Mouse (Mus musculus): ENCODE measurements around the gene Hectd4. TPM values are rescaled to one million over a fixed set of nuclear protein-coding genes. Genes with fewer than 3 reads are reported as not detected.

The Hectd4 gene
- total and polyA plus RNA-seq, 3 experiments = 2.1 to 7.8 (median 6.0) TPM

- no peak overlapping the region for H3K4me3 ChIP-seq (replicated peaks in 1 of 3; ENCODE audit: low read depth in 2 of 3, low read length in 2 of 3, poor library complexity in 1 of 3)
- no peak overlapping the region for H3K4me2 ChIP-seq (ENCODE audit: insufficient read depth, low read depth, poor library complexity, severe bottlenecking)
- peaks cover 0 to 3% of the 10 kb centered on the region in 2 experiments; a peak in 1 of 4 replicates for H3K4me1 ChIP-seq (ENCODE audit: control insufficient read depth in 1 of 2, insufficient read depth in 2 of 2)
- dilution Hi-C loops (cut with MboI; ENCODE audit: extremely low pct_ligation_motif_present, extremely low pct_unique_long_range_greater_than_20kb, low sequenced_read_pairs) = no loop called here
- DNase-seq (ENCODE audit: extremely low read depth) = no peak
- H3K27ac ChIP-seq (ENCODE audit: insufficient read depth, low read depth) = no peak overlapping the region
- in situ Hi-C loops (cut with MboI; ENCODE audit: low pct_ligation_motif_present, low pct_unique_long_range_greater_than_20kb, low sequenced_read_pairs) = no loop called here
- no peaks in the 10 kb centered on the region for H3K79me2 ChIP-seq (replicated peaks; ENCODE audit: control insufficient read depth, extremely low read depth, insufficient read depth, poor library complexity, severe bottlenecking)
- H3K36me3 ChIP-seq (replicated peaks in 1 of 2; ENCODE audit: control insufficient read depth in 1 of 2, insufficient read depth in 1 of 2, low read length in 1 of 2) = peaks cover 85 to 98% of the 10 kb centered on the region in 2 experiments
- H3K27me3 ChIP-seq (replicated peaks) = no peaks in the 10 kb centered on the region
- H3K9me3 ChIP-seq (replicated peaks; ENCODE audit: low read length) = no peaks in the 10 kb centered on the region
- TF ChIP-seq UBTF (IDR thresholded peaks at IDR 0.05; ENCODE audit: low read depth, low read length) = no peak
- no peak for TF ChIP-seq CHD2 (IDR thresholded peaks at IDR 0.05; ENCODE audit: low read length)
- TF ChIP-seq EP300 (IDR thresholded peaks at IDR 0.05; ENCODE audit: low read length) = no peak
- no peak for TF ChIP-seq MAX (IDR thresholded peaks at IDR 0.05; ENCODE audit: low read length)
- TF ChIP-seq MAFK (IDR thresholded peaks at IDR 0.05; ENCODE audit: insufficient replicate concordance, low read length) = no peak
- TF ChIP-seq HCFC1 (IDR thresholded peaks at IDR 0.05; ENCODE audit: low read depth, low read length) = no peak
- no peak for TF ChIP-seq CHD1 (IDR thresholded peaks at IDR 0.05; ENCODE audit: low read depth, low read length)
- TF ChIP-seq SMC3 (IDR thresholded peaks at IDR 0.05; ENCODE audit: low read depth, low read length) = no peak
- TF ChIP-seq CTCF (conservative IDR thresholded peaks at IDR 0.05 in 1 of 2, IDR thresholded peaks at IDR 0.05 in 1 of 2; ENCODE audit: low read depth in 2 of 2, low read length in 2 of 2) = no peak
- H3K9ac ChIP-seq (ENCODE audit: insufficient read depth, low read depth) = no peak overlapping the region
Observed at GRCm38 (mm10) chr5:121363441-121363840, 143.4 kb downstream of the Hectd4 start.

GRCm38 (mm10) chr5:121366449-121367225, 146.6 kb downstream of the Hectd4 start:
- dilution Hi-C loops (cut with MboI; ENCODE audit: extremely low pct_ligation_motif_present, extremely low pct_unique_long_range_greater_than_20kb, low sequenced_read_pairs) = no loop called here
- peaks cover 0 to 3% of the 10 kb centered on the region in 2 experiments; a peak in 1 of 4 replicates for H3K4me1 ChIP-seq (ENCODE audit: control insufficient read depth in 1 of 2, insufficient read depth in 2 of 2)
- no peak overlapping the region for H3K27ac ChIP-seq (ENCODE audit: insufficient read depth, low read depth)
- H3K9ac ChIP-seq (ENCODE audit: insufficient read depth, low read depth) = no peak overlapping the region
- no peaks in the 10 kb centered on the region for H3K79me2 ChIP-seq (replicated peaks; ENCODE audit: control insufficient read depth, extremely low read depth, insufficient read depth, poor library complexity, severe bottlenecking)
- H3K4me3 ChIP-seq (replicated peaks in 1 of 3; ENCODE audit: low read depth in 2 of 3, low read length in 2 of 3, poor library complexity in 1 of 3) = no peak overlapping the region
- no peak overlapping the region for H3K4me2 ChIP-seq (ENCODE audit: insufficient read depth, low read depth, poor library complexity, severe bottlenecking)
- no peak for DNase-seq (ENCODE audit: extremely low read depth)
- TF ChIP-seq MAZ (IDR thresholded peaks at IDR 0.05; ENCODE audit: low read depth, low read length) = no peak
- TF ChIP-seq NELFE (IDR thresholded peaks at IDR 0.05; ENCODE audit: low read depth, low read length) = no peak
- TF ChIP-seq KAT2A (IDR thresholded peaks at IDR 0.05; ENCODE audit: insufficient replicate concordance, low read length) = no peak
- no peak for TF ChIP-seq GABPA (IDR thresholded peaks at IDR 0.05; ENCODE audit: insufficient replicate concordance, low read depth, low read length)
- no peak for TF ChIP-seq ZC3H11A (IDR thresholded peaks at IDR 0.05; ENCODE audit: low read depth, low read length)
- no peak for TF ChIP-seq JUND (conservative IDR thresholded peaks at IDR 0.05; ENCODE audit: low read depth, low read length)
- TF ChIP-seq E2F4 (IDR thresholded peaks at IDR 0.05; ENCODE audit: insufficient replicate concordance, low read depth, low read length) = no peak
- TF ChIP-seq SMC3 (IDR thresholded peaks at IDR 0.05; ENCODE audit: low read depth, low read length) = no peak
- TF ChIP-seq JUN (IDR thresholded peaks at IDR 0.05; ENCODE audit: insufficient read depth, low read depth, low read length) = no peak
- H3K9me3 ChIP-seq (replicated peaks; ENCODE audit: low read length) = no peaks in the 10 kb centered on the region
- no peaks in the 10 kb centered on the region for H3K27me3 ChIP-seq (replicated peaks)
- peaks cover 77 to 95% of the 10 kb centered on the region in 2 experiments for H3K36me3 ChIP-seq (replicated peaks in 1 of 2; ENCODE audit: control insufficient read depth in 1 of 2, insufficient read depth in 1 of 2, low read length in 1 of 2)
- in situ Hi-C loops (cut with MboI; ENCODE audit: low pct_ligation_motif_present, low pct_unique_long_range_greater_than_20kb, low sequenced_read_pairs) = no loop called here
